Mouse (Mus musculus) embryo, embryonic 10 days (tissue): ENCODE results near the gene Hsd17b2.
"Not testable (repeated sequence)": the region's sequence is repeated elsewhere in the genome, so short reads cannot be mapped to it uniquely, and the experiment has no call there.

Experiments
- DNase-seq: peaks from one replicate; pipeline ENCODE4 v3.0.0-alpha.2; 2015; ENCODE audit warnings: low spot score

The Hsd17b2 gene

GRCm38 (mm10) chr8:117714604-117715003 is 12.9 kb downstream of the Hsd17b2 start:
- no peak for DNase-seq

- DNase-seq, result no peak
Observed at GRCm38 (mm10) chr8:117715896-117716295, 14.2 kb downstream of the Hsd17b2 start.

- no peak for DNase-seq
Observed at GRCm38 (mm10) chr8:117718152-117718860, 16.6 kb downstream of the Hsd17b2 start.

GRCm38 (mm10) chr8:117726467-117726866 is 24.8 kb downstream of the Hsd17b2 start:
- DNase-seq, result no peak

- peak; percentile 12 for DNase-seq
Observed at GRCm38 (mm10) chr8:117727561-117727960, 25.9 kb downstream of the Hsd17b2 start.

GRCm38 (mm10) chr8:117728234-117728633 is 26.5 kb downstream of the Hsd17b2 start:
- no peak for DNase-seq

GRCm38 (mm10) chr8:117730980-117731379 is 29.3 kb downstream of the Hsd17b2 start:
- peak; percentile 55 for DNase-seq

GRCm38 (mm10) chr8:117736657-117737175 is 35.0 kb downstream of the Hsd17b2 start:
- no peak for DNase-seq

GRCm38 (mm10) chr8:117738206-117738605 is 36.5 kb downstream of the Hsd17b2 start:
- not testable (repeated sequence) for DNase-seq

GRCm38 (mm10) chr8:117740387-117740998 is 38.8 kb downstream of the Hsd17b2 start:
- no peak for DNase-seq

GRCm38 (mm10) chr8:117742431-117743012 is 40.8 kb downstream of the Hsd17b2 start:
- no peak for DNase-seq

- DNase-seq, result no peak
Observed at GRCm38 (mm10) chr8:117746651-117747050, 44.9 kb downstream of the Hsd17b2 start.

GRCm38 (mm10) chr8:117747428-117747827 is 45.7 kb downstream of the Hsd17b2 start:
- no peak for DNase-seq

- DNase-seq, result no peak
Observed at GRCm38 (mm10) chr8:117747886-117748730, 46.4 kb downstream of the Hsd17b2 start.

GRCm38 (mm10) chr8:117749436-117749835 is 47.7 kb downstream of the Hsd17b2 start:
- DNase-seq, result no peak

- no peak for DNase-seq
Observed at GRCm38 (mm10) chr8:117757900-117758299, 56.2 kb downstream of the Hsd17b2 start.

- no peak for DNase-seq
Observed at GRCm38 (mm10) chr8:117762776-117763175, 61.1 kb downstream of the Hsd17b2 start.

- no peak for DNase-seq
Observed at GRCm38 (mm10) chr8:117764625-117765024, 62.9 kb downstream of the Hsd17b2 start.

- no peak for DNase-seq
Observed at GRCm38 (mm10) chr8:117765947-117766346, 64.2 kb downstream of the Hsd17b2 start.

GRCm38 (mm10) chr8:117768971-117769370 is 67.3 kb downstream of the Hsd17b2 start:
- DNase-seq, result no peak

GRCm38 (mm10) chr8:117771115-117771836 is 69.6 kb downstream of the Hsd17b2 start:
- DNase-seq, result no peak
